Mouse (Mus musculus) embryonic facial prominence, embryonic 10.5 days (tissue): ENCODE measurements around the gene Fam118a. TPM values are rescaled to one million over a fixed set of nuclear protein-coding genes. Genes with fewer than 3 reads are reported as not detected.
A peak's percentile ranks its signal among the peaks of the same experiment; 100 is the strongest.

Experiments
- DNase-seq: peaks from one replicate; pipeline ENCODE4 v3.0.0-alpha.2; 2017; ENCODE audit warnings: low spot score
- H3K27ac ChIP-seq: fragments of 300-500 bp; sonication (generic); replicated peaks from 2 replicates; pipeline ENCODE4 v1.5.1; 2016; ENCODE audit warnings: mild to moderate bottlenecking
- H3K27me3 ChIP-seq: fragments of 300-500 bp; sonication (generic); replicated peaks from 2 replicates; pipeline ENCODE4 v1.6.1; 2016; ENCODE audit warnings: low read depth, mild to moderate bottlenecking; ENCODE audit not compliant: poor library complexity, severe bottlenecking
- H3K36me3 ChIP-seq: fragments of 300-500 bp; sonication (generic); replicated peaks from 2 replicates; pipeline ENCODE4 v1.6.1; 2016; ENCODE audit warnings: mild to moderate bottlenecking, moderate library complexity
- H3K4me1 ChIP-seq: fragments of 300-500 bp; sonication (generic); 2 replicates; pipeline ENCODE4 v1.6.1; 2016
- H3K4me3 ChIP-seq: fragments of 300-500 bp; sonication (generic); 2 replicates; pipeline ENCODE4 v1.5.1; 2016; ENCODE audit warnings: mild to moderate bottlenecking, moderate library complexity
- H3K9me3 ChIP-seq: fragments of 300-500 bp; sonication (generic); 2 replicates; pipeline ENCODE4 v1.6.1; 2016; ENCODE audit warnings: mild to moderate bottlenecking
- WGBS: fragments of 180-500 bp; shearing (Covaris S2); methylation state at CpG from one replicate; pipeline ENCODE4 v1.1.7; 2016; 5-methylcytosine and 5-hydroxymethylcytosine counted together
- polyA plus RNA-seq: library from polyadenylated mRNA; unstranded; fragments of >200 nt; fragmentation: Nextera tagmentation; extraction: Ambion mirVana; gene quantifications from 2 replicates; pipeline ENCODE4 v1.2.1, GENCODE M21; 2016

Gene Fam118a
- polyA plus RNA-seq, 1 experiment from 2014 or later: 27.0 TPM

GRCm38 (mm10) chr15:84994498-84994897 is 34.2 kb upstream of the Fam118a start:
- no peak overlapping the region for H3K4me3 ChIP-seq
- no peak for DNase-seq
- H3K4me1 ChIP-seq: peaks cover 18% of the 10 kb centered on the region
- 36% methylated on average over 6 of the region's 6 CpGs for WGBS
- no peak overlapping the region for H3K27ac ChIP-seq
- peaks cover 30% of the 10 kb centered on the region; the same call in 1 of the 2 replicates for H3K27me3 ChIP-seq
- no peaks in the 10 kb centered on the region for H3K36me3 ChIP-seq
- no peaks in the 10 kb centered on the region for H3K9me3 ChIP-seq

GRCm38 (mm10) chr15:84995041-84995440 is 33.7 kb upstream of the Fam118a start:
- DNase-seq: no peak
- Histone ChIP-seq H3K4me1 (peaks cover 18% of the 10 kb centered on the region), H3K4me3 (no peak overlapping the region), H3K9me3 (no peaks in the 10 kb centered on the region), H3K36me3 (no peaks in the 10 kb centered on the region), H3K27me3 (peaks cover 26% of the 10 kb centered on the region; the same call in 1 of the 2 replicates), H3K27ac (no peak overlapping the region)
- 40% methylated on average over 6 of the region's 6 CpGs for WGBS

GRCm38 (mm10) chr15:84995967-84996366 is 32.8 kb upstream of the Fam118a start:
- WGBS: 0% methylated on average over 1 of the region's 1 CpGs
- no peak overlapping the region for H3K4me3 ChIP-seq
- H3K27me3 ChIP-seq: peaks cover 29% of the 10 kb centered on the region; the same call in 1 of the 2 replicates
- no peaks in the 10 kb centered on the region for H3K36me3 ChIP-seq
- no peaks in the 10 kb centered on the region for H3K9me3 ChIP-seq
- no peak overlapping the region for H3K27ac ChIP-seq
- DNase-seq: peak; percentile 65
- peaks cover 18% of the 10 kb centered on the region for H3K4me1 ChIP-seq

- Histone ChIP-seq H3K27me3 (peaks cover 45% of the 10 kb centered on the region), H3K27ac (no peak overlapping the region), H3K4me3 (no peak overlapping the region), H3K36me3 (no peaks in the 10 kb centered on the region), H3K4me1 (peaks cover 28% of the 10 kb centered on the region), H3K9me3 (no peaks in the 10 kb centered on the region)
- WGBS: 74% methylated on average over 14 of the region's 14 CpGs
- DNase-seq: no peak
Measured at GRCm38 (mm10) chr15:84997768-84998454, 30.8 kb upstream of the Fam118a start.

- Histone ChIP-seq H3K27ac (no peak overlapping the region), H3K27me3 (peaks cover 39% of the 10 kb centered on the region), H3K36me3 (no peaks in the 10 kb centered on the region), H3K4me3 (no peak overlapping the region), H3K9me3 (no peaks in the 10 kb centered on the region), H3K4me1 (peaks cover 23% of the 10 kb centered on the region)
- WGBS: 72% methylated on average over 7 of the region's 7 CpGs
- DNase-seq: no peak
Measured at GRCm38 (mm10) chr15:84999911-85000310, 28.8 kb upstream of the Fam118a start.

GRCm38 (mm10) chr15:85000984-85001982 is 27.5 kb upstream of the Fam118a start:
- peaks cover 35% of the 10 kb centered on the region for H3K27me3 ChIP-seq
- peak; percentile 86 for DNase-seq
- 19% methylated on average over 29 of the region's 29 CpGs for WGBS
- H3K4me3 ChIP-seq: 0 out of 2 replicates have a peak overlapping the region, but pooled peaks have one; percentile 16
- H3K27ac ChIP-seq: no peak overlapping the region
- H3K4me1 ChIP-seq: peaks cover 17% of the 10 kb centered on the region; the same call in 1 of the 2 replicates
- H3K9me3 ChIP-seq: no peaks in the 10 kb centered on the region
- no peaks in the 10 kb centered on the region for H3K36me3 ChIP-seq

GRCm38 (mm10) chr15:85009666-85010065 is 19.1 kb upstream of the Fam118a start:
- no peak overlapping the region for H3K27ac ChIP-seq
- 0 out of 2 replicates have a peak, but pooled peaks cover 4% of the 10 kb centered on the region for H3K27me3 ChIP-seq
- DNase-seq: no peak
- no peaks in the 10 kb centered on the region for H3K36me3 ChIP-seq
- H3K4me1 ChIP-seq: peaks cover 30% of the 10 kb centered on the region
- H3K4me3 ChIP-seq: no peak overlapping the region
- 73% methylated on average over 8 of the region's 8 CpGs for WGBS
- H3K9me3 ChIP-seq: no peaks in the 10 kb centered on the region

- H3K36me3 ChIP-seq: no peaks in the 10 kb centered on the region
- no peaks in the 10 kb centered on the region for H3K9me3 ChIP-seq
- 32% methylated on average over 19 of the region's 19 CpGs for WGBS
- H3K27me3 ChIP-seq: peaks cover 25% of the 10 kb centered on the region
- no peak overlapping the region for H3K4me3 ChIP-seq
- DNase-seq: no peak
- no peak overlapping the region for H3K27ac ChIP-seq
- peaks cover 30% of the 10 kb centered on the region for H3K4me1 ChIP-seq
Measured at GRCm38 (mm10) chr15:85011895-85012661, 16.7 kb upstream of the Fam118a start.

GRCm38 (mm10) chr15:85012662-85013054 is 16.1 kb upstream of the Fam118a start:
- Histone ChIP-seq H3K36me3 (no peaks in the 10 kb centered on the region), H3K4me3 (no peak overlapping the region), H3K9me3 (no peaks in the 10 kb centered on the region), H3K27ac (no peak overlapping the region), H3K4me1 (peaks cover 31% of the 10 kb centered on the region), H3K27me3 (peaks cover 31% of the 10 kb centered on the region)
- no peak for DNase-seq
- 56% methylated on average over 2 of the region's 2 CpGs for WGBS

GRCm38 (mm10) chr15:85015771-85016170 is 13.0 kb upstream of the Fam118a start:
- peaks cover 47% of the 10 kb centered on the region for H3K27me3 ChIP-seq

GRCm38 (mm10) chr15:85016951-85017664 is 11.6 kb upstream of the Fam118a start, which contains the start of gene Upk3a:
Gene Upk3a, plus strand, starts transcription at chr15:85017141.
- no peaks in the 10 kb centered on the region for H3K36me3 ChIP-seq
- 7% methylated on average over 21 of the region's 21 CpGs for WGBS
- peak; percentile 55 for DNase-seq
- H3K27ac ChIP-seq: no peak within 1 kb of the TSS
- H3K9me3 ChIP-seq: no peaks in the 10 kb centered on the region
- peaks cover 27% of the 10 kb centered on the region for H3K4me1 ChIP-seq
- H3K27me3 ChIP-seq: peaks cover 54% of the 10 kb centered on the region
- peak within 1 kb of the TSS; percentile 25 for H3K4me3 ChIP-seq

More at GRCm38 (mm10) chr15:85015771-85016170, 13.0 kb upstream of the Fam118a start:
- Histone ChIP-seq H3K4me3 (no peak overlapping the region), H3K27ac (no peak overlapping the region), H3K4me1 (peaks cover 31% of the 10 kb centered on the region), H3K36me3 (no peaks in the 10 kb centered on the region), H3K9me3 (no peaks in the 10 kb centered on the region)
- 87% methylated on average over 11 of the region's 11 CpGs for WGBS
- DNase-seq: no peak
